Mouse (Mus musculus) layer of hippocampus, adult 8-10 months (tissue): ENCODE measurements at regions not wholly inside any gene's neighbourhood (a gene's known extent, or its start where the extent isn't known, plus 50 kb on each side); places are given as distances from the start of the nearest gene placed in this dataset.
A peak's percentile ranks its signal among the peaks of the same experiment; 100 is the strongest.
"Not testable (repeated sequence)": the region's sequence is repeated elsewhere in the genome, so short reads cannot be mapped to it uniquely, and the experiment has no call there.

ENCODE experiments used
- DNase-seq, 2 experiments: peaks; one replicate each; pipeline ENCODE4 v3.0.0; 2022; ENCODE audit warnings: low spot score in 2 of 2

DNA sequence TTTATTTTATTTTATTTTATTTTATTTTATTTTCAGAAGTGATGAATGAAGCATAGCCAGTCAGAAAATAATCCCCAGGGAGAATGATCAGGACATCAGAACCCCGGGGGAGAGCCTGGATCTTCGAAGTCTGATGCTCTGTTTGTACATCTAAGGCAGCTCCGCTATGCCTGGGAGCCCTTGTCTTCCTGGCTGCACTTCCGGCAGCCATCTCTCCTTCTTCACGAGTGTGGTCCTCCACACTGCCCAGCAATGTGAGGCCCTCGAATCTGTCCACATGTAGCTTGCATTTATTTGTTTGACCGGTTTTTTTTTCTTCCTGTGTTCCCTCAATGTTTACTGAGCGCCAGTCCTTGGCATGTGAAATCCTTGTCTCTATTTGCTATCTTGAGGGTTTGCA lies 95.9 kb downstream of the Vcpkmt start:
- DNase-seq, result no peak

DNA sequence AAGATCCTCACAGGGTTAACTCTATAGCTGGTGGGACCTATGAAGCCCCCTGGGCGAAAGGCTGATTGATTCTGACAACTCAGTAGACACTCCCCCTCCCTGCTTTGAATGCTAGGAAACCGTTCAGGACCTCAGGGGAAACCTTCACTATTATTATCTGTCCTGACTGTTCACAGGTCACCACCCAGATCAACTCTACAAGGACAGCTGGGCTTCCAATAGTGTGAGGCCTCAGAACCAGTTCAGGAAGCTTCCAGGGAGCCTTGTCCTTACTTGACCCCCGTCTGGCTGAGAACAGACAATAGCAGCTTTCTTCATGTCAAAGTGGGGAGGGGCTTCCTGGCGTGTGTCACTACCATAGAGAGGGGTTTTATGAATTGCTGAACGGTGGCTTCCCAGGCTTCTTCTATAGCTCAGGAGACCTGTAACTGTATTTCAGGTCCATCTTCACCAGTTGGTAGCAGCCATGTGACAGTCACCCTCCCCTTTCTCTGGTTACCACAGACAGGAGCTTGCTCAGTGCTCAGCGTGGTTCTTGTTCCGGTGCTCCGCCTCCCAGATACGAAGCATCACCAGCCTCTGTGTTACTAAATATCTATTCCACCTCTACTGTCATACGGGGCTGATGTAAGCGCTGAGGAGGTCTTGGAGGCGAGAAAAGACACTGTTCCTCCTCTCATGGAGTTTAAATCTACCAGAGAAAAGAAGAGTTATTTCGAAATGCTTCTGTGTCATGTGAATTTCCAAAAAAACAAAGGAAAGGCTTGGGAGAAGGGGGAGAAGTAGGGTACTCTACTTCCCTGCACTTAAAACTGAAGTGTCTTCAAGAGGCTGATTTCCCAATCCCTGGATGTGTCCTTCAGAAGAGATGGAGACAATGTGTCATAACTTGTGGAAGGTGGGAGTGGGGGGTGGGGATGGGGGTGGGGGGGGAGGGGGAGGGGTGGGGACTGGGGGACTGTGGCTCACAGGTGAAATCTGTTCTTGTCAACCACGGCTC lies 96.9 kb downstream of the Vcpkmt start:
- DNase-seq, result no peak

DNA sequence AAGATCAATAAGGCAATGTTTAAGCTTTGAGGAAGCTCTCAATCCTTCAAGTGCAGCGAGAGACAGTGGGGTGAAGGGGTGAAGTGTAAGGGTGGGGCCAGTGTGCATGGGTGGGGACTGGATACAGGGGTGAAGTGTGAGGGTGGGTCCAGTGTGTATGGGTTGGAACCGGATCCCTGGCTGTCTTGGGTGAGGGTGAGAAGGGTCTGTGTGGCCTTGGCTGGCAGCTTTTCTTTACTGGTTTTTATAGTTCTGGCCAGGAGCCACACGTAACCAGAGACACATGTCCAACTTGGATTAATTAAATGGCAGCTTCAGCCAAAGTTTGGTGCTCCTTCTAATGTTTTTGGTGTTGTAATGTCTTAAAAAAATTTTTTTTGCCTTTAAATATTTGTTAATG lies 101.4 kb downstream of the Vcpkmt start:
- DNase-seq, result no peak

DNA sequence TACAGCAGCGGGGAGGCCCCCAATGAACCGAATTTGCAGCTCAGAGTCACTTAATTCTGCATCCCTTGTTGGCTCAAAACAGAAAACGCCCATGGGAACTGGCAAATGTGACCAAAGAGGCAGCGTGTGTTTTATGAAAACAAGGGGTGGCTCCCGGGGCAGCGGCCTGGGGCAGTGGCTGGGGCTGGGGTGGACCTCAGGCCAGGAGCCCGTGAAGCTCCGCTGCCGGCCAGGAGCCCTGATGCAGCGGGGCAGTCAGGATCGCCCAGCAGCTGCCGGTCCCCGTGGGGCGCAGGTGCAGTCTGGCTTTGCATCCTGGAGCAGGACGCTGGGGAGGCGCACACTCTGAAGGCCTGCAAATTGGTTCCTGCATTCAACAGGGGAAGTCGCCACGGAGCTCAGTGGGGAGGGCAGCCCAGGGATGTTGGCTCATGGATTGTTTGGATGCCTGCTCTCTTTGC lies 104.4 kb upstream of the Gm9887 start:
- DNase-seq, result no peak

DNA sequence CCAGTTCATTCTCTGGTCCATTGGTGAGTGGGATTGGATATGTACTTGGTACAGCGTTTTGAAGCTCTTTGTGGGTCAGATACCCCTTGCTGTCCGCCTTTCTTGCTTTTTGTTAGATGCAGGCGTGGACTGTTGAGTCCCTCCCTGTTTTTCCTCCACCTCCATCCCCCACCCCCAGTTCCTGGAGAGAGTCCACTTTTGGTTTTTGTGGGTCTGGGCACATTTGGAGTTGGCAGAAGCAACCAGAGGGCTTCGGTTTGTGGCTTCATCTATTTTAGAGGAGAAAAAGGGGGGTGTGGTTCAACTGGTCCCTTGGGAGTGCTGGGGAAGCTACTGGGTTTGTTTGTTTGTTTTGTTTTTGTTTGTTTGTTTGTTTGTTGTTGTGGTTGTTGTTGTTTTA lies 103.9 kb upstream of the Gm9887 start:
- DNase-seq, result no peak

DNA sequence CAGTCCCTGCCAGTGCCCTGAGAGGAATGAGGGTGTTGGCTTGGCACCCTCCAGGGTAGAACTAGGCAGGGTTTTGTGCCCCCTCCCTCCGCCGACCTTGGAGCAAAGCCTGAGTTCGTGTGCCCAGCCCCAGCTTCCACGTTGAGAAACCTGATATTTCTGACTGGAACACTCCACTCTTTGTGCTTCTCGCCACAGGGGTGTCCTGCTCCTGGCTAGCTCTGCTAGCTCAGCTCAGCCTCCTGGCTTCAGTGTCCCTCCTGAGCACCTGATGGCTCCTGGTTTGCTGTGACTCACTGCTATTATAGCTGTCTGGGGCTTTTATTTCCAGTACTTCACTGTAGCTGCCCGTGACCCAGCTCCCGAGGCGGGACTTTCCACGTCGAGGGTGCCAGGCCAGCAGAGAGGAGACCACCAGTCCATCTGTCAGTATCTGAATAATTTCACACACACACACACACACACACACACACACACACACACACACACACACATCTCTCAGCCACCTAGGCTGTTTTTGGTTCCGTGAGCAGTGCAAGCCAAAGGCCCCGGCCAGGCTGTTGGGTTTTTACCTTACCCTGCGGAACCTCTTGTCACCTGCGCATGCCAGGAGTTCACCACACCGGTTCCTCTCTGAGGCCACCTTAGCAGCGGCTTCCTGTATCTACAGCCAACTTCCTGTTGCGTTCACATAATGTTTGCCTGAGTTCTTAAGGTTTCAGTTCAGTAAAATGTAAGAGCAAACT lies 102.8 kb upstream of the Gm9887 start:
- DNase-seq, result no peak

DNA sequence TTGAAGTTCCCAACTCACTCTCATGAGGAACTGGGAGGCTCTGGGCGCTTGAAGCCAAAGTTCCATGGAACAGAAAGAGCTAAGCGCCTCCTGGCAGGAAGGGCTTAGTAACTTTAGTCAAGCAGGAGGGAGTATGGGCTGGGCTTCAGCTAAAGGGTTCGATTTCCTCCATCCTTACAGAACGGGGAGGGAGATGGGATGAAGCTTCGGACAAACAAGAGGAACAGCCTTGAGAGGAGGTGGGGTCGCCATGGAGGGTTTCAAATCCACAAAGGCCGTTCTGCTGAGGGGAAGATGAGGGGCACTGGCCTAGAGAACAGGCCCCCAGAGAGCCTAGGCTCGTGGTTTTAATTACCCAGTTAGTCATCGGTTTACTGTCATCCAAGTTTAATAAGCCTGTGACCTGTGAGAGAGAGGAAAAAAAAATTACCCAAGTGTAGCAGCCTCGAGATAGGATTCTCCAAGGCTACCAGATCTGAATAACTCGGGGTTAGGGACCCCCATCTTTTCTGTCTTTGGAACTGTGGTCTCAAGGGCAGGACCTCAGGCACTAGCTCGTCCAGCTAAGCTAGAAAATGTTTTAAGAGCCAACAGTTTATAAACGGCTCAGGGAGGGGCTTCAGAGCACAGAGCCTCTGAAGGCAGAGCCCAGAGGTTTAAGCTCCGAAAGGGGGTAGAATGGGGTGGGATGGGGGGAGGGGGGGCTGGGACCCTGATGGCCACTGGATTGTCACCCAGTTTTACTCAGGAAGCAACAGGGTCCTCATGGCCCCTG lies 102.1 kb upstream of the Gm9887 start:
- no peak for DNase-seq

DNA sequence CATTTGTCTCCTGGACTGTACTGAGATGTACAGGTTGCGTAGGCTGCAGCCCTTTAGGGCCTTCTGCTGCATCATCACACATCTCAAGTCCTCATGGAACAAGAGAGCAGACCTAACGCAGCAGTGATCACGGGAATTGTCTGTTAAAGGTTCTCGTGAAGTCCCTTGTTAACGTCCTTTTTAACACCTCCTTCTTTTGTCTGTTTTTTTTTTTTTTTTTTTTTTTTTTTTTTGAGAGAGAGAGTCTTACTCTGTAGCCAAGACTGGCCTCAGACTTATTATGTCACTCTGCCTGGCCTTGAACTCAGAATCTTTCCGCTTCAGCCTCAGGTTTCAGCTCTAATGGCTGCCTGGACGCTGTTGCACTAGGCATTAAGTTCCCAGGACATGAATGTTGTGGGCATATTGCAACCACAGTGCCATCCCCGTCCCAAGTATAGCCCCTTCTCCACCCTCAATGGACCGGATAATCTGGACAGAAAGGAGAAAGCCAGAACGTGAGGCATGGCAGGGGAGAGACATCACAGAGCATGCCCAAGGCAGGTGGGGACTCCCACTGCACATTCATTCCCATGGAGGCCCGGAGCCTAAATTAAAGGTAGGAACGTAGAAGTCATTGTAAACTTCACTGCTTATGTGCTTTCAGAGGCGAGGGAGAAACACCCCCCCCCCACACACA lies 101.3 kb upstream of the Gm9887 start:
- no peak for DNase-seq

DNA sequence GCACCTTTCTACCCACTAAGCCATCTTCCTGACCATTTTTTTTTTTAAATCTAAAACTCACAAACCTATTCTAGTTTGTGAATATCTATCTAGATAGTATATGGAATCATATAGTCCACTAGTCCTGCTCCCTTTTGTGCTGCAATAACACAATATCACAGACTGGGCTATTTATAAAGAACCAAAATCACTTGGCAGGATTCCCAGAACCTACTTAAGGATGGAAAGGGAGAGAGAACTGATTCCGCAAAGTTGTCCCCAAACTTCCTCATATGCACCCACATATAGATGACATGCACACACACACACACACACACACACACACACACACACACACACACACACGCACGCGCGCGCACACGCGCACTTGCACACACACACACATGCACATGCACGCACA lies 100.7 kb upstream of the Gm9887 start:
- DNase-seq, result no peak

DNA sequence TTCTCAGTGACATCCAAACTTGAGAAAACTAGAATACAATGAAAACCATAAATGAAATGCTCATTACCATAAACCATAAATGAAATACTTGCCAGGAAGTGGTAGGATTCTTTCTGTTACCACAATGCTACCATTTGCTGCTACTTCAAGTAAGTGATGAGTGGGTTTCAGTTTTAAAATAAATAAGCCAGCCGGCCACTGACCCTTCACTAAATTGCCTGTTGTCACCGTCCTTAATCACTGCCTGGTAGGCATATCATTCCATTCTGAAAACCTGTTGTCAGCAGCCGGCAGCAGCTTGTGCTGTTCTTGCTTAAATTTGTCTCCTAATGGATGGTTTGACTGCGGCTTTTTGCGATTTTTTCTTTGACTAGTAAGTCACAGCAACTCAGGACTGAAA lies 99.6 kb upstream of the Gm9887 start:
- DNase-seq, result no peak

DNA sequence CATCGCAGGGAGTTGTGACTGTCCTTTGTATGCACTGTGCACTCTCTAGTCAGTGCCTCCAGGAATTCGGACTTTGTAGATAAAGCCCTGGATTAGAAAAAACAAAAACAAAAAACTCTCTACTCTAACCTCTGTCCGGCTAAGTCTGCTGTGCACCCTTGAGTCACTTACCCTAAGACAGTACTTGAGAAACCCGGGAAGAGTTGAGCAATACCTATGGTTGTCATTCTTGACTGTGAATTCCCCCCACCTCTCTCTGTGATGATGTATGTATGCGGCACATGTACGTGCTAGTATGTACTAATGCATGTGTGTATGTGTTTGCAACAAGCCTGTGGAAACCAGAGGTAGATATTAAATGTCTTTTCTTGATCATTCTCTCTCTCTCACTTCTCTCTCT lies 96.7 kb upstream of the Gm9887 start:
- DNase-seq, result no peak

DNA sequence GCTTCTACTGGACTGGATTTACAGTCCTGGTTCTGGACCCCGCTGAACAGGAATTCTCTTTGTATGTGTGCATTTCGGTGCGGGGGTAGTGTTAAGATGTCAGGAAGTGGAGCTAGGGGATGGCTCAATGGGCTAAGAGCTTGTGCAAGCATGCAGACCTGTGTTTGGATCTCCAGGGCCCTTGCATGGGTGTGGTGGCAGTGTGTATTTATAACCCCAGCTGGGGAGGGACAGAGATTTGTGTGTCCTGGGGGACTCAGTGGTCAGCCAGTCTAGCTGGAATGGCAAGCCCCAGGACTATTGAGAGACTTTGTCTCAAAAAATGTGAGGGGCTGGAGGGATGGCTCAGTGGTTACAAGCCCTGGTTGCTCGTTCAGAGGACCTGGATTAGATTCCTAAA lies 95.1 kb upstream of the Gm9887 start:
- DNase-seq, result no peak

DNA sequence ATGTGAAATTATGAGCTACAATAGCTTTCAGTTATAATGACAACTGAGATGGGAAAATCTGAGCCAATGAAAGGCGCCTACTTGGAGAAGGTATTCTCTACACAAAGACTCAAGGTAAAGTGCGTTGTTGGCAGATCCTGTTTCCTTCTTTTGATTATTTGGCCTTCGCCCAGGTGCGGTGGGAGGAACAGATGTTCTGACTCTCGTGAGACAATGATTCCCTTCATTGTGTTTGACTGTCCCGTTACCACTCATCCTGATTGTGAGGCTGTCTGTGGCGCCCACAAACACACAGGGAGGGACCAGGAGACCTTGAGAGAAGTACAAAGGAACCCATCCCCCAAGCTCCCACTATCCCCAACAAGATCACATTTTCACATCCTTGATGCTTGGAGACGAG lies 92.6 kb upstream of the Gm9887 start:
- DNase-seq, result no peak

DNA sequence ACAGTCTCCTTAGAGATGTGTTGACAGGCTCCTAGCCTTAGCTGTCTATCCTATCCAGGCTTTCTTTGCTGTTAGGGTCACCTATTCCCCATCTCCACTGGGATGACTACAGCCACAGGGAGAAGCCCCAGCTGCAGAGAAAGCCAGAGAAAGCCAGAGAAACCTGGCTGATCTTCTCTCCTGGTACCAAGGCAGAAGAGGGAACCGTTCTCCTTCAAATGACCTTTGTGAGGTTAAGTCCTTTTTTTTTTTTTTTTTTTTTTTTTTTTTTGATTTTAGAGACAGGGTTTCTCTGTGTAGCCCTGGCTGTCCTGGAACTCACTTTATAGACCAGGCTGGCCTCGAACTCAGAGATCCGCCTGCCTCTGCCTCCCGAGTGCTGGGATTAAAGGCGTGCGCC lies 91.1 kb upstream of the Gm9887 start:
- DNase-seq, result not testable (repeated sequence)

DNA sequence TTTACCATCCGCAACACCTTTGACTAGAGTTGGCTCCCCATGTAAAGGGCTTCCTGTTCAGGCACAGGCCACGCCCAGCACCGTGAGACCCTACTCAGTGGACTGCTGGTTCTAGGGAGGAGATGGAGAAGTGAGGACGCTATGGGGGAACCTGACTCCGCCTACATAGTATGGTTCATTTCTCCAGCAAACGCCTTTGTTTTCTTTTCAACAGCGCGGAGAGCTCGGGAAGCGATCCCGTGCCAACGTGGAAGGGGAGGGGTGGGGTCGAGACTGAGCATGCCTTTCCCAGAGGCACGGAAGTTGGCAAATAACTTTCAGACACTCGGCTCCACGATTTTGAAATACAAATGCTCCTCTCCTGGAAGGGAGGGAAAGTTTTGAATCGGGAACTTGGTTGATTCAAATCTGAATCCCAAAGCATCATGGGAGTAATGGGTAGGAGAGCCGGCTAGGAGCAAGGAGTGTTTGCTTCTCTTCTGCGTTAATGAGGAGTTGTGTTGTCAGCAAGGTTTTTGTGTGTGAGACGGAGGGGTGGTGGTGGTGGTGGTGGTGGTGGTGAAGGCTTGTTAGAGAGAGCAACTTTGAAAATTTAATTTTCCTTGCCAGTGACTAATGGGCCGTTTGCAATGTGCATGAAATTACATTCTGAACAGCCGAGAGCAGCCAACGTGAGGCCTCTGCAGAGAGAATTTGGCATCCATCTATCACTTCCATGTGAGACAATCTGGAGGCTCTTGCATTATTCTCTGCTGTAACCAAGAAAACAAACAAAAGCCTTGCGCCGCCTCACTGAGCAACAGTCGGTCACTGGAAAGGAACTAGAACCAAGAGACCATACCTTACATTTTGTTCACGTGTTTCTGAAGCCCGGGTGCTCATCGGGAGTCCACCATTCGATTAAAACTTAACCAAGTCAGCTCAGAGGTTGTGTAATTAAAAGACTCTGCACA lies 89.9 kb upstream of the Gm9887 start:
- peak in 1 of 2 experiments; percentile 28 for DNase-seq

DNA sequence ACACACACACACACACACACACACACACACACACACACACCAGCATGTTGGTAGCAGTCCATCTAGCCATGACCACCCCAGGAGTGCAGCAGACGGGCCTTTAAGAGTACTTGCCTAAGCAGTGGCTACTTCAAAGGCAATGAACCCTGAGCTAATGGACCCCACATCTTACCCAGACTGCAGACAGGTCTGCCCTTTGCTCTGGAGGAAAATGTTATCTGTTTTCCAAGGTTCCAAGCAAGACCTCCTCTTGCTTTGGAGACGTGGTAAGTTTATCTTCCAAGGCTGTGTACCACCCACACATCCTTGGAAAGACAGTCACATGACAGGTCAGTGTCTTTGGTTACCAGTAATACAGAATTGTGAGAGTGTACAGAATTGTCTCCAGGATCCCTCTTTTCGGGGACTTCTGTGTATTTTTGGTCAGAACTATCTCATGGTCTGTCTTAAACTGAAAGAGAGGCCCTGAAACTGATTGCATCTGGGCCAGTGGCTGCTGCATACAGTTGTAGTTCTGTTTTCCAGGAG lies 88.4 kb upstream of the Gm9887 start:
- DNase-seq, result no peak

DNA sequence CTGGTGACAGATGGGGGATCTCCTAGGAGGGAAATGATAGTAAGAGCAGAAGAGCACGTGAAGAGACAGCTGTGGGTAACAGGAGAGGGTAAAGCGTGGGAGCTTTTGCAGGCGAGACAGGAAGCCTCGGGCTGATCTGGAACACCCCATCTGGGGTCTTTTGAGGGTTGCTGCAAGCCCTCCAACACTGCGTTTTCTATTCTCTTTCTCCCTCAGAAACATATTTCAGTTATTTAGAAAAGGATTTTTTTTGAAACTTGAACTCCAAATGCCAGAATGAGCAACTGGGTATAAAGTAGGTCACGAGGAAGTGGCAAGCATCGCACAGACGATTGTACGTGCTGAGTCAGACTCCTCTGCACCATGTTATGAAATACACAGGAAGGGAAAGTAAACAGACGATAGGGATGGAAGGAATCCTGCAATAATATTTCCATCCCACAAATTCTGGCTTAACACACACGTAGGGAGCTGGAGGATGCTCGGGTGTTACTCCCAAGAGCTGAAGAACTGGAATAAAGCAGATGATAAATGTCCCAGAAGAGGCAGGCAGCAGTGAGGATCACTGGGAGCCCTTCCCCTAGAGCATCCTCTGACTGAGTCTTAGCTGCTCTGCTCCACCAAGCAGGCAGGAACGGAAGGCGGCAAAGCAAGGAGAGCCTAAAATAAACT lies 86.0 kb upstream of the Gm9887 start:
- DNase-seq, result peak in 1 of 2 experiments; percentile 19

DNA sequence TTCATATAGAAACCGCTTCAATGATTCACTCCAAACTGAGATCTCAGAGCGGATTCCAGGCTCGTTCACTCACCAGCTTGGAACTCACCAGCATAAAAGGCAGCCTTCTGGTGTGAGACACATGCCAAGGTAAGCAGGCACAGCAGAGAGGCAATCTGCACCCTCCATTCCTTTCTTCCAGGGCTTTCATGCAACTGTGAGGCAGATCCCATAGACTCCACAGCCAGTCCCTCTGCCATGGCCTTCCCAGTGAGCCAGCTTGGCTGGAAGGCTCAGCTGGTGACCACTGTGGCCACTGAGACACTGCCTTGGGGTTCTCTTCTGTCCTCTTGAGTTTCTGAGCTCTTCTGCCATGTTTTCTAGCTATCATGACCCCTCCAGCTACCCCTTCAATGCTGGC lies 84.5 kb upstream of the Gm9887 start:
- DNase-seq, result peak; percentile 48 to 58

DNA sequence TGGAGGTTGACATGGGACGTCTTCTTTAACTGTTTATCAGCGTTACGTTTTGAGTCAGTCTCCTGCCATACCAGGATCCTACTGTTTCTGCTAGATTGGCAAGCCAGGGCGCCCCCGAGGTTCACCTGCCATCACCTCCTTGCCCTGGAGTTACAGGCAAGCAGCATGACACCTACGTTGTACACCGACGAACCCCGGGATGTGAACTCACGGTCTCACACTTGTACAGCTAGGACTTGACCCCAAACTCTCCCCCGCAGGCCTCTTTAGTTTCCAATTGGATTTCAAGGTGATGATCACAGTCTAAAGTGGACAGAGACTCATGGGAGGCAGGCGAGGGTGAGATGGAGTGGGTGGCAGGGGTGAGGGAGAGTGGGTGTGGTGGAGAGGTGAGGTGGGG lies 83.9 kb upstream of the Gm9887 start:
- DNase-seq, result no peak
